Mouse (Mus musculus): ENCODE measurements around the gene Ppp2r5d.

DNA sequence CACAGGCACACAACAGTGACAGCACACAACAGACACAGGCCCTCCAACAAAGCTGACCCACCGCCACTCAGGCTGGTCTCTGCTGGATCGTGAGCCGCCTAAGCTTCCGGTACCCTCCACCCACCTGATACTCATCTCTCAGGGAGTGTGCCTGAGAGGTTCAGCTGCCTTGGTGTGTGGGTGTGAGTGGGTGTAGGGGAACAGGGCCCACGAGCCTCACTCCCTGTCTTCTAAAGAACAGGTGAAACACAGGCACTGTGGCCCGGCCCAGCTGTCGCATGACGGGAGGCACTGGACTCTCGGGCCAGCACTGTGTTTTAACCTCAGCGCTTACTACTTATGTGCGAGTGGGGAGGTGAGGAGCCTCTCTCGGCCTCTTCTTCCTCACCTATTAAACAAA lies 2.8 kb downstream of the Ppp2r5d start:
- TF ChIP-seq POLR2A (IDR thresholded peaks at IDR 0.05; ENCODE audit: control insufficient read depth, extremely low read depth, insufficient read depth, low read length, poor library complexity) (no peak), CTCF (IDR thresholded peaks at IDR 0.05; ENCODE audit: borderline replicate concordance, control insufficient read depth, extremely low read depth, insufficient read depth, low read length, poor library complexity) (no peak)

Measured in thymus, adult 2 months (tissue).